Mouse (Mus musculus) hindbrain, embryonic 12.5 days (tissue): ENCODE data around the gene Plekhg5. TPM values are rescaled to one million over a fixed set of nuclear protein-coding genes. Genes with fewer than 3 reads are reported as not detected.

Source experiments
- ATAC-seq: fragments of 200-750 bp; cut with Nextera tagmentation; 2 replicates; pipeline ENCODE4 v1.8.0; 2017; ENCODE audit warnings: moderate TSS enrichment; ENCODE audit not compliant: low FRiP score
- H3K27ac ChIP-seq: fragments of 300-500 bp; sonication (generic); 2 replicates; pipeline ENCODE4 v1.5.1; 2016; ENCODE audit warnings: mild to moderate bottlenecking
- H3K27me3 ChIP-seq: fragments of 300-500 bp; sonication (generic); 2 replicates; pipeline ENCODE4 v1.6.1; 2016; ENCODE audit warnings: mild to moderate bottlenecking
- H3K36me3 ChIP-seq: fragments of 300-500 bp; sonication (generic); 2 replicates; pipeline ENCODE4 v1.6.1; 2016; ENCODE audit warnings: mild to moderate bottlenecking
- H3K4me1 ChIP-seq: fragments of 300-500 bp; sonication (generic); 2 replicates; pipeline ENCODE4 v1.6.1; 2016
- H3K4me2 ChIP-seq: fragments of 300-500 bp; sonication (generic); replicated peaks from 2 replicates; pipeline ENCODE4 v1.6.1; 2016; ENCODE audit warnings: mild to moderate bottlenecking
- H3K4me3 ChIP-seq: fragments of 300-500 bp; sonication (generic); 2 replicates; pipeline ENCODE4 v1.5.1; 2016; ENCODE audit warnings: mild to moderate bottlenecking
- H3K9ac ChIP-seq: fragments of 300-500 bp; sonication (generic); 2 replicates; pipeline ENCODE4 v1.6.1; 2016; ENCODE audit warnings: mild to moderate bottlenecking, moderate library complexity
- H3K9me3 ChIP-seq: fragments of 300-500 bp; sonication (generic); replicated peaks from 2 replicates; pipeline ENCODE4 v1.6.1; 2016; ENCODE audit warnings: mild to moderate bottlenecking
- WGBS: fragments of 180-500 bp; shearing (Covaris S2); methylation state at CpG from one replicate; pipeline ENCODE4 v1.1.7; 2016; 5-methylcytosine and 5-hydroxymethylcytosine counted together
- polyA plus RNA-seq: library from polyadenylated mRNA; unstranded; fragments of >200 nt; fragmentation: Nextera tagmentation; extraction: Ambion mirVana; gene quantifications from 2 replicates; pipeline ENCODE4 v1.2.1, GENCODE M21; 2016

Gene Plekhg5
- polyA plus RNA-seq, 1 experiment from 2014 or later = 12.0 TPM

- H3K9me3 ChIP-seq = no peaks in the 10 kb centered on the region
- H3K27me3 ChIP-seq = peaks cover 100% of the 10 kb centered on the region
- no peak for ATAC-seq
- no peak overlapping the region for H3K27ac ChIP-seq
- WGBS = 2% methylated on average over 31 of the region's 31 CpGs
- peak overlapping the region; percentile 43 for H3K4me2 ChIP-seq
- H3K4me1 ChIP-seq = peaks cover 35% of the 10 kb centered on the region
- H3K36me3 ChIP-seq = no peaks in the 10 kb centered on the region
- H3K4me3 ChIP-seq = peak overlapping the region; percentile 14
- H3K9ac ChIP-seq = no peak overlapping the region
Observed at GRCm38 (mm10) chr4:152120311-152121182, 48.2 kb downstream of the Plekhg5 start.

- Histone ChIP-seq H3K27ac (no peak overlapping the region), H3K9ac (no peak overlapping the region), H3K9me3 (no peaks in the 10 kb centered on the region), H3K36me3 (no peaks in the 10 kb centered on the region), H3K4me3 (peak overlapping the region; percentile 14), H3K27me3 (peaks cover 100% of the 10 kb centered on the region), H3K4me1 (peaks cover 35% of the 10 kb centered on the region), H3K4me2 (peak overlapping the region; percentile 43)
- no peak for ATAC-seq
- 2% methylated on average over 12 of the region's 12 CpGs for WGBS
Observed at GRCm38 (mm10) chr4:152121183-152121505, 48.8 kb downstream of the Plekhg5 start.

- Histone ChIP-seq H3K9me3 (no peaks in the 10 kb centered on the region), H3K4me1 (peaks cover 34% of the 10 kb centered on the region), H3K27me3 (peaks cover 100% of the 10 kb centered on the region), H3K36me3 (no peaks in the 10 kb centered on the region), H3K4me3 (no peak overlapping the region), H3K27ac (no peak overlapping the region), H3K4me2 (no peak overlapping the region), H3K9ac (no peak overlapping the region)
- ATAC-seq = no peak
- 10% methylated on average over 13 of the region's 13 CpGs for WGBS
Observed at GRCm38 (mm10) chr4:152124361-152124961, 52.2 kb downstream of the Plekhg5 start.

GRCm38 (mm10) chr4:152125161-152126025 is 53.1 kb downstream of the Plekhg5 start:
- H3K9ac ChIP-seq = no peak overlapping the region
- no peak overlapping the region for H3K27ac ChIP-seq
- H3K9me3 ChIP-seq = no peaks in the 10 kb centered on the region
- no peak for ATAC-seq
- peaks cover 100% of the 10 kb centered on the region for H3K27me3 ChIP-seq
- H3K4me3 ChIP-seq = peak overlapping the region; percentile 23
- H3K4me2 ChIP-seq = peak overlapping the region; percentile 41
- WGBS = 7% methylated on average over 56 of the region's 56 CpGs
- peaks cover 26% of the 10 kb centered on the region for H3K4me1 ChIP-seq
- H3K36me3 ChIP-seq = no peaks in the 10 kb centered on the region

- Histone ChIP-seq H3K4me3 (peak overlapping the region; percentile 23), H3K27me3 (peaks cover 100% of the 10 kb centered on the region)
- WGBS = 3% methylated on average over 64 of the region's 65 CpGs
Observed at GRCm38 (mm10) chr4:152126026-152126920, 54.0 kb downstream of the Plekhg5 start.

GRCm38 (mm10) chr4:152127884-152128283 is 55.6 kb downstream of the Plekhg5 start:
- WGBS = 82% methylated on average over 11 of the region's 11 CpGs
- Histone ChIP-seq H3K4me3 (no peak overlapping the region), H3K4me2 (no peak overlapping the region), H3K27ac (no peak overlapping the region), H3K9me3 (no peaks in the 10 kb centered on the region), H3K4me1 (peaks cover 41% of the 10 kb centered on the region), H3K9ac (no peak overlapping the region), H3K36me3 (no peaks in the 10 kb centered on the region), H3K27me3 (peaks cover 100% of the 10 kb centered on the region)
- ATAC-seq = no peak

More at GRCm38 (mm10) chr4:152126026-152126920, 54.0 kb downstream of the Plekhg5 start:
- Histone ChIP-seq H3K9ac (0 out of 2 replicates have a peak overlapping the region, but pooled peaks have one; percentile 6), H3K4me2 (peak overlapping the region; percentile 41), H3K9me3 (no peaks in the 10 kb centered on the region), H3K27ac (no peak overlapping the region), H3K36me3 (no peaks in the 10 kb centered on the region), H3K4me1 (peaks cover 26% of the 10 kb centered on the region)
- no peak for ATAC-seq

GRCm38 (mm10) chr4:152128784-152129183 is 56.5 kb downstream of the Plekhg5 start:
- H3K4me2 ChIP-seq = no peak overlapping the region
- H3K4me3 ChIP-seq = no peak overlapping the region

GRCm38 (mm10) chr4:152129395-152129930 is 57.2 kb downstream of the Plekhg5 start:
- no peaks in the 10 kb centered on the region for H3K36me3 ChIP-seq
- H3K9me3 ChIP-seq = no peaks in the 10 kb centered on the region
- no peak for ATAC-seq
- peaks cover 42% of the 10 kb centered on the region for H3K4me1 ChIP-seq
- H3K4me2 ChIP-seq = no peak overlapping the region
- H3K27me3 ChIP-seq = peaks cover 100% of the 10 kb centered on the region
- 19% methylated on average over 13 of the region's 13 CpGs for WGBS
- no peak overlapping the region for H3K4me3 ChIP-seq
- H3K27ac ChIP-seq = no peak overlapping the region
- H3K9ac ChIP-seq = no peak overlapping the region

More at GRCm38 (mm10) chr4:152128784-152129183, 56.5 kb downstream of the Plekhg5 start:
- no peak overlapping the region for H3K9ac ChIP-seq
- ATAC-seq = no peak
- H3K4me1 ChIP-seq = peaks cover 42% of the 10 kb centered on the region
- no peaks in the 10 kb centered on the region for H3K36me3 ChIP-seq
- no peaks in the 10 kb centered on the region for H3K9me3 ChIP-seq
- H3K27me3 ChIP-seq = peaks cover 100% of the 10 kb centered on the region
- H3K27ac ChIP-seq = no peak overlapping the region
- 54% methylated on average over 5 of the region's 5 CpGs for whole genome bisulfite sequencing

- Histone ChIP-seq H3K27me3 (peaks cover 95% of the 10 kb centered on the region), H3K4me3 (peak overlapping the region; percentile 29), H3K27ac (no peak overlapping the region), H3K9ac (peak overlapping the region; percentile 18), H3K9me3 (no peaks in the 10 kb centered on the region), H3K4me1 (peaks cover 35% of the 10 kb centered on the region), H3K4me2 (peak overlapping the region; percentile 54), H3K36me3 (no peaks in the 10 kb centered on the region)
- WGBS = under 1% methylated on average over 77 of the region's 85 CpGs
- peak; percentile 62 for ATAC-seq
Observed at GRCm38 (mm10) chr4:152130771-152131653, 58.7 kb downstream of the Plekhg5 start.

GRCm38 (mm10) chr4:152131809-152132771 is 59.8 kb downstream of the Plekhg5 start:
- 4% methylated on average over 50 of the region's 50 CpGs for WGBS
- no peaks in the 10 kb centered on the region for H3K36me3 ChIP-seq
- H3K4me2 ChIP-seq = peak overlapping the region; percentile 54
- H3K4me1 ChIP-seq = peaks cover 30% of the 10 kb centered on the region
- H3K9me3 ChIP-seq = no peaks in the 10 kb centered on the region
- H3K27ac ChIP-seq = no peak overlapping the region
- no peak for ATAC-seq
- H3K27me3 ChIP-seq = peaks cover 92% of the 10 kb centered on the region
- no peak overlapping the region for H3K9ac ChIP-seq
- peak overlapping the region; percentile 29 for H3K4me3 ChIP-seq
